Mouse (Mus musculus): ENCODE measurements at regions not wholly inside any gene's neighbourhood (a gene's known extent, or its start where the extent isn't known, plus 50 kb on each side); places are given as distances from the start of the nearest gene placed in this dataset.

GRCm38 (mm10) chr4:93493905-93494304, 158.6 kb upstream of the Tusc1 start:
- TF ChIP-seq MYC (IDR thresholded peaks at IDR 0.05; ENCODE audit: low read depth, low read length) (no peak), CTCF (IDR thresholded peaks at IDR 0.05 in 2 of 3, conservative IDR thresholded peaks at IDR 0.05 in 1 of 3; ENCODE audit: control insufficient read depth in 1 of 3, insufficient read depth in 1 of 3, low read depth in 2 of 3, low read length in 3 of 3, poor library complexity in 1 of 3, severe bottlenecking in 1 of 3) (no peak), TAL1 (IDR thresholded peaks at IDR 0.05; ENCODE audit: low read length) (no peak), NELFE (IDR thresholded peaks at IDR 0.05; ENCODE audit: low read depth, low read length) (no peak), EP300 (IDR thresholded peaks at IDR 0.05; ENCODE audit: low read depth in 1 of 2, low read length in 2 of 2) (no peak)
